Mouse (Mus musculus) brain, adult 2 months (tissue): ENCODE results near the gene Jhy.

Experiments
- DNase-seq: peaks from one replicate; pipeline ENCODE4 v3.0.0; 2011; ENCODE audit warnings: low read depth, low spot score

Gene Jhy

GRCm38 (mm10) chr9:40858461-40859160 is 105.3 kb downstream of the Jhy start:
- peak; percentile 47 for DNase-seq

- no peak for DNase-seq
Observed at GRCm38 (mm10) chr9:40851515-40851914, 112.4 kb downstream of the Jhy start.
